Comparison of ENCODE assay signal across 8 mouse cellular contexts in the genomic region with DNA sequence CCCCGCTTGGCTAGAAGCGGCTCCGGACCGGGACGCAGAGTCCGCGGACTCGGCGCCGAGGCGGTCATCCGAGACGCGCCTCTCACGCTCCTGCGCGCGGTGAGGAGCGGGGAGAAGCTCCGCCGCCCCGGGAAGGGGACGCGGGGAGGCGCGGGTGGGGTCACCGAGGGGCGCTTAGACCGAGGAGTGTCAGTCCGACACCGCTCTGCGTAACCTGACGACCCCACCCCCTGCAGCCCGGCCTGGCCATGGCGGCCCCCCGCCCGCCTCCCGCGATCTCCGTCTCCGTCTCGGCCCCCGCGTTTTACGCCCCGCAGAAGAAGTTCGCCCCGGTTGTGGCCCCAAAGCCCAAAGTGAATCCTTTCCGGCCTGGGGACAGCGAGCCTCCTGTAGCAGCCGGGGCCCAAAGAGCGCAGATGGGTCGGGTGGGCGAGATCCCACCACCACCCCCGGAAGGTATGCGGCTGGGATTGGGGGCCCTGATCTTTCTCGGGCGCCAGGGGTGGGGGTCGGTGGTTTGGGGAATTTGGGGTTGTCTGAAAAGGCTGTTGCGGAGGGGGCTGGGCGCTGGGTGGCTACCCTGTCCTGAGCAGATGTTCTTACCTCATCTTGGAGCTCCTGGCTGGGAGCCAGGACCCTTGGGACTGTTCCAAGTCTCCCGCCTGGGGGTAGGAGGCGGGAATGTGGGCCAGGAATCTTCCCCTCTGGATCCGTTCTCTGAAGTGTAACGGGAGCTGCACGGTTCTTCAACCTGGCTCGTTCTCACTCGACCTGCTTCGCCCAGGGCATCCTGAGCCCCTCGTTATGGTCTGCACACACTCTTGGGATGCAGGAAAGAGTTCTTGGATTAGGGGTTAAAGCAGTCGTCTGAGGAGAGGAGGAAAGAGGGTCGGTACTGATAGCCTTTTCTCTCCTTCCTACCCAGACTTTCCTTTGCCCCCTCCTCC. TPM values are rescaled to one million over a fixed set of nuclear protein-coding genes. Genes with fewer than 3 reads are reported as not detected.
DNase-seq lines count a peak whose midpoint lies in the region; ATAC-seq and TF ChIP-seq lines count a peak whose summit lies in the region.

No protein-coding gene starts in this region.

- peak overlapping the region; percentile 92 for H3K4me2 ChIP-seq in forebrain, embryonic 16.5 days (ENCODE audit: low read length)

- peak; percentile 37 for ATAC-seq in forebrain, embryonic 16.5 days
- ATAC-seq in granulocyte monocyte progenitor cell, adult 5-6 weeks (replicated peaks; ENCODE audit: poor library complexity, severe bottlenecking): no peak

- peak overlapping the region; percentile 83 for H3K4me3 ChIP-seq in forebrain, embryonic 16.5 days (replicated peaks; ENCODE audit: low read length)
- peak overlapping the region; percentile 71 for H3K4me3 ChIP-seq in lung, adult 2 months (replicated peaks; ENCODE audit: extremely low read depth, low read depth, low read length)

- no peaks in the 10 kb centered on the region for H3K36me3 ChIP-seq in forebrain, embryonic 16.5 days (ENCODE audit: control insufficient read depth, insufficient read depth)

- H3K9me3 ChIP-seq in forebrain, embryonic 16.5 days (ENCODE audit: control insufficient read depth, low read length): no peaks in the 10 kb centered on the region

- peak overlapping the region; percentile 78 for H3K9ac ChIP-seq in forebrain, embryonic 16.5 days (replicated peaks; ENCODE audit: low read depth, low read length)

- intact Hi-C loops in heart, postnatal 36 days (cut with DNase I): loop anchor here (5.0 kb wide), 1 partner anchor 197 kb away; the partner anchor contains the start of gene Olfr455

- no peak for TF ChIP-seq CTCF in lung, adult 2 months (IDR thresholded peaks at IDR 0.05; ENCODE audit: insufficient read depth, low read length)

- peak overlapping the region; percentile 75 for H3K27ac ChIP-seq in forebrain, embryonic 16.5 days (ENCODE audit: low read length)

- peak; percentile 98 for DNase-seq in NIH3T3 (ENCODE audit: low read depth)
- DNase-seq in cerebellum, adult 11 months: peak; percentile 83
- DNase-seq in heart, postnatal 36 days: peak; percentile 87 to 89
- peak; percentile 60 to 72 for DNase-seq in layer of hippocampus, adult 8-10 months (ENCODE audit: low spot score in 2 of 2)
- peak; percentile 73 for DNase-seq in lung, adult 2 months
- DNase-seq in retina, postnatal 1 day: peak; percentile 90

- peaks cover 25% of the 10 kb centered on the region for H3K4me1 ChIP-seq in forebrain, embryonic 16.5 days (replicated peaks; ENCODE audit: control insufficient read depth, insufficient read depth, low read length)
- H3K4me1 ChIP-seq in lung, adult 2 months (ENCODE audit: control insufficient read depth, insufficient read depth, low read length): peaks cover 24% of the 10 kb centered on the region

- H3K27me3 ChIP-seq in forebrain, embryonic 16.5 days (replicated peaks; ENCODE audit: control insufficient read depth, insufficient read depth, low read length): no peaks in the 10 kb centered on the region

- TF ChIP-seq POLR2A in lung, adult 2 months (IDR thresholded peaks at IDR 0.05; ENCODE audit: borderline replicate concordance, extremely low read depth, low read depth, low read length): peak; percentile 97

- 0% methylated on average over 61 of the region's 72 CpGs for WGBS in forebrain, embryonic 16.5 days
- WGBS in lung, adult 2 months: 1% methylated on average over 72 of the region's 72 CpGs

RNA-seq across cellular contexts. Expression of gene Zyx, which starts 0.9 kb away (rescaled TPM):
- polyA plus RNA-seq in forebrain, embryonic 16.5 days (2015; fragmentation: Nextera tagmentation; extraction: Ambion mirVana): 33.6 and 37.1 TPM in 2 replicates
- total RNA-seq in heart, postnatal 36 days (2021): 10 to 100 TPM; 57.9 to 62.6 TPM
- 10 to 100 TPM; 36.5 to 52.5 (median 44.5) TPM for total RNA-seq in layer of hippocampus, adult 8-10 months (2022)
- 311 and 352 TPM in 2 replicates for polyA plus RNA-seq in lung, adult 2 months (2012; rRNA removed)
- 116 and 131 TPM in 2 replicates for total RNA-seq in granulocyte monocyte progenitor cell, adult 5-6 weeks (2014; fragmentation: Nextera tagmentation)
- total RNA-seq in granulocyte monocyte progenitor cell, adult 5-6 weeks (2017): 17.6 and 17.8 TPM in 2 replicates

RNA-seq across cellular contexts. Expression of gene Epha1, which starts 22.8 kb away (rescaled TPM):
- polyA plus RNA-seq in forebrain, embryonic 16.5 days (2015; fragmentation: Nextera tagmentation; extraction: Ambion mirVana): 0.14 and 0.27 TPM in 2 replicates
- total RNA-seq in heart, postnatal 36 days (2021): under 1 TPM; 0.16 to 0.33 TPM
- under 1 TPM; 0.14 to 0.36 (median 0.15) TPM for total RNA-seq in layer of hippocampus, adult 8-10 months (2022)
- polyA plus RNA-seq in lung, adult 2 months (2012; rRNA removed): 22.4 and 26.7 TPM in 2 replicates
- 0.56 and 0.86 TPM in 2 replicates for total RNA-seq in granulocyte monocyte progenitor cell, adult 5-6 weeks (2014; fragmentation: Nextera tagmentation)
- 0.04 TPM in 1 of 2 replicates, not detected in the other for total RNA-seq in granulocyte monocyte progenitor cell, adult 5-6 weeks (2017)

RNA-seq across cellular contexts. Expression of gene Fam131b, which starts 25.9 kb away (rescaled TPM):
- polyA plus RNA-seq in forebrain, embryonic 16.5 days (2015; fragmentation: Nextera tagmentation; extraction: Ambion mirVana): 5.3 and 7.1 TPM in 2 replicates
- total RNA-seq in heart, postnatal 36 days (2021): under 1 TPM; 0.54 to 0.89 TPM
- total RNA-seq in layer of hippocampus, adult 8-10 months (2022): 10 to 100 TPM; 72.3 to 80.0 (median 75.9) TPM
- polyA plus RNA-seq in lung, adult 2 months (2012; rRNA removed): 0.42 and 0.45 TPM in 2 replicates
- not detected in 2 replicates for total RNA-seq in granulocyte monocyte progenitor cell, adult 5-6 weeks (2014; fragmentation: Nextera tagmentation)
- not detected in 2 replicates for total RNA-seq in granulocyte monocyte progenitor cell, adult 5-6 weeks (2017)

RNA-seq across cellular contexts. Expression of gene Tas2r143, which starts 49.7 kb away (rescaled TPM):
- not detected in 2 replicates for polyA plus RNA-seq in forebrain, embryonic 16.5 days (2015; fragmentation: Nextera tagmentation; extraction: Ambion mirVana)
- not detected for total RNA-seq in heart, postnatal 36 days (2021)
- not detected for total RNA-seq in layer of hippocampus, adult 8-10 months (2022)
- 0.63 and 0.92 TPM in 2 replicates for polyA plus RNA-seq in lung, adult 2 months (2012; rRNA removed)
- total RNA-seq in granulocyte monocyte progenitor cell, adult 5-6 weeks (2014; fragmentation: Nextera tagmentation): 1.6 TPM in 1 of 2 replicates, not detected in the other
- total RNA-seq in granulocyte monocyte progenitor cell, adult 5-6 weeks (2017): not detected in 2 replicates

RNA-seq across cellular contexts. Expression of gene Tas2r135, which starts 54.9 kb away (rescaled TPM):
- polyA plus RNA-seq in forebrain, embryonic 16.5 days (2015; fragmentation: Nextera tagmentation; extraction: Ambion mirVana): not detected in 2 replicates
- under 1 TPM in 1 of 2 experiments, not detected in 1; 0.24 TPM for total RNA-seq in heart, postnatal 36 days (2021)
- total RNA-seq in layer of hippocampus, adult 8-10 months (2022): under 1 TPM in 1 of 4 experiments, not detected in 3; 0.29 TPM
- polyA plus RNA-seq in lung, adult 2 months (2012; rRNA removed): 0.50 TPM in 1 of 2 replicates, not detected in the other
- total RNA-seq in granulocyte monocyte progenitor cell, adult 5-6 weeks (2014; fragmentation: Nextera tagmentation): not detected in 2 replicates
- total RNA-seq in granulocyte monocyte progenitor cell, adult 5-6 weeks (2017): not detected in 2 replicates

Comparison
In these comparisons a context has a peak if more than half of its experiments do, and no peak if none do; other contexts are left out.
1. RNA of gene Fam131b, which starts 25.9 kb away (total RNA-seq): 72.3 to 80.0 TPM in layer of hippocampus, adult 8-10 months; 0.54 to 0.89 TPM in heart, postnatal 36 days and not detected in granulocyte monocyte progenitor cell, adult 5-6 weeks; every median in the first group is over 10 times any median in the second.
2. Peak in every context shown above with its lines, with median percentiles within 50 percentile points of each other: DNase-seq.